Mouse (Mus musculus): ENCODE measurements around the gene Fbxo31. TPM values are rescaled to one million over a fixed set of nuclear protein-coding genes. Genes with fewer than 3 reads are reported as not detected.

Gene Fbxo31
- polyA plus RNA-seq, 1 experiment = 67.9 TPM

DNA sequence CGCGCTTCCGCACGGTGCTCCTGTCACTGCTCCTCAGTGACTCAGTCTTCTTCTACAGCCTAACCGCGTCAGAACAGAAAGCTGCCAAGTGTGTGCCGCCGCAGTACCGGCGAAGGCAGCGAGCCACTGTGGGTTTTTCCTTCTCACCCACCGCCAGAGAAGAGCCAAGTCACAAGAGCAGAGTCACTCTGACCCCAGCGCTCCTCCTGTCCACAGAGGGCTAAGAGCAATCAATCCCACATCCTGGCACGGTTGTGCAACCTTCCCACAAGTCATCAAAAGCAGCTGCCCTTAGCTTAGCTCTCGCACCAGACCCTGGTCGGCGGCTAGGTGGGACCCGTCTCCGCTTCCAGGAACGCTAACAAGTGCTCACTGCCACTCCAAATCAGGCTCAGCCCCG is 8.3 kb downstream of the Fbxo31 start:
- TF ChIP-seq CTCF (IDR thresholded peaks at IDR 0.05; ENCODE audit: borderline replicate concordance, insufficient read depth, low read depth, low read length) = no peak
- no peak for TF ChIP-seq POLR2A (IDR thresholded peaks at IDR 0.05; ENCODE audit: borderline replicate concordance, insufficient read depth, low read length)
- Histone ChIP-seq H3K27me3 (ENCODE audit: control insufficient read depth, insufficient read depth, low read length) (no peaks in the 10 kb centered on the region), H3K4me1 (ENCODE audit: control insufficient read depth, insufficient read depth, low read length) (peaks cover 24% of the 10 kb centered on the region), H3K4me3 (replicated peaks; ENCODE audit: insufficient read depth, low read depth, low read length) (peak overlapping the region; percentile 21), H3K27ac (ENCODE audit: insufficient read depth, low read length) (no peak overlapping the region)
- no peak for DNase-seq
- WGBS = 62% methylated on average over 21 of the region's 21 CpGs

DNA sequence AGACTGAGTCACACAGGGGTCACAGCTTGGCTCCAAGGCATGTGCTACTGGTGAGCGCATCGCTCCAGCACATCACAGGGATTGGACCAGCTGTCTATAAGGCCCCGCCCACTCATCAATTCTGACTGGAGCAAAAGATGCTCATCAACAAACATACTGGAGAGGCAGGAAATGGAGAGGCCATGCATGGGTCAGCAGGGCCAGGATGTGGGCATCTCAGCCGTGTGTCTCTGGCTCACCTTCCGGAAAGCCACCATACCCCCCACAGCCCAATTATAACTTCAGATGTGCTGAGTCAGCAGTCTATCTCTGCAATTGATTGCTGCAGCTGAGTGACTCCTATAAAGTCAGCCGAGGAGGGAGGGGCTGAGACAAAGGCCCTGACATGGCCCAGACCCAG is 10.3 kb downstream of the Fbxo31 start:
- WGBS = 64% methylated on average over 6 of the region's 6 CpGs
- H3K4me3 ChIP-seq (replicated peaks; ENCODE audit: insufficient read depth, low read depth, low read length) = no peak overlapping the region
- no peak for DNase-seq
- TF ChIP-seq POLR2A (IDR thresholded peaks at IDR 0.05; ENCODE audit: borderline replicate concordance, insufficient read depth, low read length) (no peak), CTCF (IDR thresholded peaks at IDR 0.05; ENCODE audit: borderline replicate concordance, insufficient read depth, low read depth, low read length) (no peak)
- peaks cover 16% of the 10 kb centered on the region for H3K4me1 ChIP-seq (ENCODE audit: control insufficient read depth, insufficient read depth, low read length)
- H3K27me3 ChIP-seq (ENCODE audit: control insufficient read depth, insufficient read depth, low read length) = no peaks in the 10 kb centered on the region
- no peak overlapping the region for H3K27ac ChIP-seq (ENCODE audit: insufficient read depth, low read length)

- no peak overlapping the region for H3K4me3 ChIP-seq (replicated peaks; ENCODE audit: insufficient read depth, low read depth, low read length)
- H3K27ac ChIP-seq (ENCODE audit: insufficient read depth, low read length) = no peak overlapping the region
- 80% methylated on average over 6 of the region's 6 CpGs for WGBS
- no peaks in the 10 kb centered on the region for H3K27me3 ChIP-seq (ENCODE audit: control insufficient read depth, insufficient read depth, low read length)
- no peak for DNase-seq
- peaks cover 42% of the 10 kb centered on the region for H3K4me1 ChIP-seq (ENCODE audit: control insufficient read depth, insufficient read depth, low read length)
- no peak for TF ChIP-seq CTCF (IDR thresholded peaks at IDR 0.05; ENCODE audit: borderline replicate concordance, insufficient read depth, low read depth, low read length)
These were observed 14.9 kb downstream of the Fbxo31 start for GRCm38 (mm10) chr8:121563701-121564100.

GRCm38 (mm10) chr8:121562941-121563351 is 15.7 kb downstream of the Fbxo31 start:
- Histone ChIP-seq H3K4me1 (ENCODE audit: control insufficient read depth, insufficient read depth, low read length) (peaks cover 36% of the 10 kb centered on the region), H3K27ac (ENCODE audit: insufficient read depth, low read length) (peak overlapping the region; percentile 10), H3K4me3 (replicated peaks; ENCODE audit: insufficient read depth, low read depth, low read length) (no peak overlapping the region), H3K27me3 (ENCODE audit: control insufficient read depth, insufficient read depth, low read length) (no peaks in the 10 kb centered on the region)
- DNase-seq = peak; percentile 56 to 65
- WGBS = 15% methylated on average over 9 of the region's 9 CpGs
- TF ChIP-seq POLR2A (IDR thresholded peaks at IDR 0.05; ENCODE audit: borderline replicate concordance, insufficient read depth, low read length) (no peak), CTCF (IDR thresholded peaks at IDR 0.05; ENCODE audit: borderline replicate concordance, insufficient read depth, low read depth, low read length) (no peak)

- TF ChIP-seq CTCF (IDR thresholded peaks at IDR 0.05; ENCODE audit: borderline replicate concordance, insufficient read depth, low read depth, low read length) (no peak), POLR2A (IDR thresholded peaks at IDR 0.05; ENCODE audit: borderline replicate concordance, insufficient read depth, low read length) (no peak)
- H3K4me1 ChIP-seq (ENCODE audit: control insufficient read depth, insufficient read depth, low read length) = peaks cover 35% of the 10 kb centered on the region
- H3K4me3 ChIP-seq (replicated peaks; ENCODE audit: insufficient read depth, low read depth, low read length) = no peak overlapping the region
- no peaks in the 10 kb centered on the region for H3K27me3 ChIP-seq (ENCODE audit: control insufficient read depth, insufficient read depth, low read length)
- WGBS = 15% methylated on average over 16 of the region's 16 CpGs
- peak; percentile 63 to 70 for DNase-seq
- peak overlapping the region; percentile 33 for H3K27ac ChIP-seq (ENCODE audit: insufficient read depth, low read length)
These were observed 16.8 kb downstream of the Fbxo31 start for GRCm38 (mm10) chr8:121561636-121562345.

- 82% methylated on average over 7 of the region's 7 CpGs for WGBS
- TF ChIP-seq POLR2A (IDR thresholded peaks at IDR 0.05; ENCODE audit: borderline replicate concordance, insufficient read depth, low read length) (no peak), CTCF (IDR thresholded peaks at IDR 0.05; ENCODE audit: borderline replicate concordance, insufficient read depth, low read depth, low read length) (no peak)
- Histone ChIP-seq H3K27ac (ENCODE audit: insufficient read depth, low read length) (no peak overlapping the region), H3K4me1 (ENCODE audit: control insufficient read depth, insufficient read depth, low read length) (peaks cover 35% of the 10 kb centered on the region), H3K4me3 (replicated peaks; ENCODE audit: insufficient read depth, low read depth, low read length) (no peak overlapping the region), H3K27me3 (ENCODE audit: control insufficient read depth, insufficient read depth, low read length) (no peaks in the 10 kb centered on the region)
- DNase-seq = no peak
These were observed 18.0 kb downstream of the Fbxo31 start for GRCm38 (mm10) chr8:121560432-121561100.

GRCm38 (mm10) chr8:121559801-121560200 is 18.8 kb downstream of the Fbxo31 start:
- Histone ChIP-seq H3K27me3 (ENCODE audit: control insufficient read depth, insufficient read depth, low read length) (no peaks in the 10 kb centered on the region), H3K27ac (ENCODE audit: insufficient read depth, low read length) (no peak overlapping the region), H3K4me3 (replicated peaks; ENCODE audit: insufficient read depth, low read depth, low read length) (no peak overlapping the region), H3K4me1 (ENCODE audit: control insufficient read depth, insufficient read depth, low read length) (peaks cover 35% of the 10 kb centered on the region)
- no peak for DNase-seq
- WGBS = 92% methylated on average over 12 of the region's 12 CpGs
- no peak for TF ChIP-seq POLR2A (IDR thresholded peaks at IDR 0.05; ENCODE audit: borderline replicate concordance, insufficient read depth, low read length)
- no peak for TF ChIP-seq CTCF (IDR thresholded peaks at IDR 0.05; ENCODE audit: borderline replicate concordance, insufficient read depth, low read depth, low read length)

DNA sequence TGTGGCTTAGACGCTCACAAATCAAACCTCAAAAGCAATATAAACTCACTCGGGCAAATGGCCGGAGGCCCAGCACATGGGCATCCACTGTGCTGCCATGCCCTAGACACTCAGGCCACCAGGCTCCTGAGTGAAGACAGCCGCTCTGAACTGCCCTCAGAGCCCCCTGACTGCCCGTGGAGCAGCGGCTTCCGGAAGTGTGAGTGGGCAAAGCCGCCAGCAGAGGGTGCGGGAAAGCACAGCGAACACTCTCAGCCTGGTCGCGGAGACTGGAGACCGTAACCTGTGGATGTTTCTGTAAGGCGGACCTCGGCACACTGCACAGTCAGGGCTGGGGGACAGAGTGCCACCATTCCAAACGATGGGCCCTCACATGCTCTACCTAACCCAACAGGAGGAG is 20.1 kb downstream of the Fbxo31 start:
- TF ChIP-seq POLR2A (IDR thresholded peaks at IDR 0.05; ENCODE audit: borderline replicate concordance, insufficient read depth, low read length) = no peak
- TF ChIP-seq CTCF (IDR thresholded peaks at IDR 0.05; ENCODE audit: borderline replicate concordance, insufficient read depth, low read depth, low read length) = no peak
- DNase-seq = no peak
- H3K4me3 ChIP-seq (replicated peaks; ENCODE audit: insufficient read depth, low read depth, low read length) = no peak overlapping the region

More for the DNA sequence above, 20.1 kb downstream of the Fbxo31 start:
- 89% methylated on average over 16 of the region's 16 CpGs for WGBS
- H3K4me1 ChIP-seq (ENCODE audit: control insufficient read depth, insufficient read depth, low read length) = peaks cover 35% of the 10 kb centered on the region
- H3K27me3 ChIP-seq (ENCODE audit: control insufficient read depth, insufficient read depth, low read length) = no peaks in the 10 kb centered on the region
- no peak overlapping the region for H3K27ac ChIP-seq (ENCODE audit: insufficient read depth, low read length)

Measured in cerebellum, adult 2 months (tissue).